Mouse (Mus musculus) 416B (cell line): ENCODE results near the gene C1qtnf3.

ENCODE experiments used
- DNase-seq: peaks from one replicate; pipeline ENCODE4 v3.0.0; 2011; ENCODE audit warnings: low read depth

C1qtnf3 gene

DNA sequence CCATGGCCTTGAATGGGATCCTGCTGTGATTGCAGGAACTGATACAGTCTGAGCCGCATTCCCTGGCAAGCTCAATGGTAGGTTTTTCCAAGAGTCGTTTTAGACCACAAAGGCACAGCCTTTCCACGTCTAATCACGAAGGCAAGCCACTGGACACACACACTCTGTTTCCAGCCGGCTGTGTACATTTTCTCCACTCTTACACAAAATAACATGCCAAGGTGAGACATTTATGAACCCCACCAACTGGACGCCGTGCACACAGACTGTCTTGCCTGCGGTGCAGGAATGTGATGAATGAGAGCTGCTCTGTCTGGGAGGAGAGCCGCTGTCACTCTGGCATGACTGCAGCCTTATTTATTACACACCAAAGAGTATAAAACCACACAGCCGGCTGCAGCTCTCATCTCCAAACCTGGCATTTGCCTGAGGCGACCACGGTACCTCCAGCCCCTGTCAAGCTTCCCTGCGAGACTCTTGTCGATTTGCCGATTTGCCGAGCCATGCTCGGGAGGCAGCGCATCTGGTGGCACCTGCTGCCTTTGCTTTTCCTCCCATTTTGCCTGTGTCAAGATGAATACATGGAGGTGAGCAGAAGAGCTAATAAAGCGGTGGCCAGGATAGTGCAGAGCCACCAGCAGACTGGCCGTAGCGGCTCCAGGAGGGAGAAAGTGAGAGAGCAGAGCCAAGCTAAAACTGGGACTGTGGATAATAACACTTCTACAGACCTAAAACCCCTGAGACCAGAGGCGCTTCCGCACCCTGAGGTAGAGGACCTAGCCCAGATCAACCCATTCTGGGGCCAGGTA lies at the start of gene C1qtnf3:
C1qtnf3 (plus strand) TSS at position 382 of the 809 bp plus-strand sequence.
- DNase-seq = no peak

DNA sequence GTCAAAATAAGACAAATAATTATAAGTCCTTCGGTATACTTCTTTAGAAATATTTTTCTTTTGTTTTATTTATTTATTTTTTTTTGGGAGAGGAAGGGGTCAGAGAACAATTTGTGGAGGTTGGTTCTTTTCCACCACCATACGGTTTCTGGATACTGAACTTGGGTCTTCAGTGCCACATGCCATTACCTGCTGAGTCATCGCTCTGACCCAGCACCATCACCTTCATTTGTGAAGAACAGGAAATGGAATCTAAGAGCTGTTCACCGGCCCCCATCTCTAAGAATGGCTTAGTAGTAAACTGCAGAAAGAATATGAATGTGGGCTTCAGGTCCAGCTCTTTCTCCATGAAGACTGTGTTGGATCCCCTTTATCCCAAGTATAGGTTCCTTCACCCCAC lies 49.8 kb upstream of the C1qtnf3 start:
- DNase-seq = peak; percentile 14

DNA sequence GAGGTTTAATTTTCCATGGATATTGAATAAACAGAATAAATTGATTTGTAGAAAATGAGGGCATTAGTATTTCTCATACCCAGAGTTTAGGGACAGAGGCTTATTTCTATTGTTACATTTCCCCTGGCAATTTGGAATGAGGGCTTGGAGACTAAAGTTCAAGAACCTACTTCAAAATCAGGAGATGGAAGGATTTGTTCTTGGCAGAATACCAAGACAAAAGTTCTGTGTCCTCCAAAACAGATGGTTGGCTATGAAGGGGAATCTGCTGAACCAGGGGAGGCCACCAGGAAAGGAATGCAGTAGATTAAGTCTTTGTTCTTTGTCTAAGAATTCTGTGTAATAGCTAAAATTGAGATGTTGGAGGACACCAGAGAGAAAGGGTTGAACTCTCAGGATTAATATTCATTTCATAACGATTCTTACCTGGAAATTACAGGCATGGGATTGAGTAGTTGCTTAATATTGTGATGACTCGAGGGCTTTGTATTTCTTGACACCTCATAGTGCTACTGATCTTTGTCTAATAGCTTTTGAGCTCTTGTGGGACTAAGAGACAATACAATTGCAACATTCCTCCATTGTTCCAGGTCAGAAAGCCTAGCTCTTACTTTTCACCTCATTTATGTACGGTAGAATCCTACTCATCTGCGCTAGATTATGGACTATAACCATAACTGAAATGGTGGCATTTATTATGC lies 35.4 kb upstream of the C1qtnf3 start:
- DNase-seq = no peak

DNA sequence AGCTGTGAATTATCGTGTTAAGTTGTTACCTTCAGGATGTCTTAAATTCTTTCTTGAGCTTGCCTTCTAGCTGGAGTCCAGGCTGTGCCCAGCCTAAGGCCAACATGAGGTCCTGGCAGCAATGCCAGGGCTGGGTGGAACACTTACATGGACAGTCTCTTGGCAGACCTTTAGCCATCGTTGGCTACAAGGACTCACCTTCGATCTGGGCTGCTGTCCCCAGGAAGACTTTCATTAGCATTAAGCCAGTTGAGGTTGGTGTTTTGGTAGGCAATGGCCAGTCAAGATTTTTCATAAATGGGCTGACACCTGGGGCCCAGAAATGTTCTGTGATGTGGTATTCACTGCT lies 34.8 kb upstream of the C1qtnf3 start:
- no peak for DNase-seq

DNA sequence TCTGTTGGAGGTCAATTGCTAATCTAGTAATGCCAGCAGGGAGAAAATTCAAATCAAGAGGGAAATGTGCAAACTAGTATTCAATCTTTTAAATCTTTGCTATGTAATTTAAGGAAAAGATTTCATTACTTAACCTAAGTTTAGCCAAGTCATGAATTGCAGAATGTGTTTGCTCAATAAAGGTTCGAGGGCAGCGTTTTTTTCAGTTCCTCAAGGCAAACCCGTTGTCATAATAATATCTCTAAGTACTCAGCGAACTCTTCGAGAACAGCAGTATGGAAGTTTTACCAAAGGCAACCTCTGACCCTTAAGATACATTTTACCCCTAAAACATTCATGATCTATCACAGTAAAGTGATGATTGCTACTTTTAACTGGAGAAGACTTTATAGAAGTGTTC lies 31.9 kb upstream of the C1qtnf3 start:
- DNase-seq = peak; percentile 21

DNA sequence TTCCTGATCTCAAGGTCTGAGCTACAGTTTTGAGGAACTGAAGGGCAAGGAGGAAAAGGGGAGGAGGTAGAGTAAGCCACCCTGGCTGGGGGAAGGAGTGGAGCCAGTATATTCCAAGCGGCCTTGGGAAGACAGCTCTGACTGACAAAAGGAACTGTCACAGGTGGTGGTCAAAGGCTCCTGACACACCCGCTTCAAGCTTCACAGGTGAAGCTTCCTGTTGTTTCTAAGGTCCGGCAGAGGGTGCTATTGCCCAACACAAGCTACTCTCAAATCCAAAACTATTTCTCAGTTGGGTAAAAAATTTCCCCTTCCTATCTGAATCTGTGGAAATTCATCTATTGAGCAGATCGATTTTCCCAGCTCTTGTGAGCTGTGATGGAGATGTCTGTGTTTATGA lies 31.1 kb upstream of the C1qtnf3 start:
- peak; percentile 53 for DNase-seq

DNA sequence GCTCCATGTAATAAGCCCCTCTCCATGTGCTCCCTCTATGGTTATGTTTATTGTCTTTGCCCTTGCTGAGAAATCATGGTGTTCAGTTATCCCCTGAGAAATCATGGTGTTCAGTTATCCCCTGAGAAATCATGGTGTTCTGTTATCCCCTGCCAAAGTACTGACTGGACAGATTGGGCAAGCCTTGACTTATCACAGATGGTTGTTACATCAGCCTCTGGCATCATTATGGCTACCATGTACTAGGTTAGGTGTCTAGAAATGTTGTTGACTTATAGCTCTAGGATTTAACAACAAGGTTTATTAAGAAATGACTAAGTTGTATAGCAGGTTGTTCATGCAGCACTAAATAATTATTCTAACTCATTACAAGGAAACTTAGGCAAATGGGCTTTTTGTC lies 30.1 kb upstream of the C1qtnf3 start:
- no peak for DNase-seq

DNA sequence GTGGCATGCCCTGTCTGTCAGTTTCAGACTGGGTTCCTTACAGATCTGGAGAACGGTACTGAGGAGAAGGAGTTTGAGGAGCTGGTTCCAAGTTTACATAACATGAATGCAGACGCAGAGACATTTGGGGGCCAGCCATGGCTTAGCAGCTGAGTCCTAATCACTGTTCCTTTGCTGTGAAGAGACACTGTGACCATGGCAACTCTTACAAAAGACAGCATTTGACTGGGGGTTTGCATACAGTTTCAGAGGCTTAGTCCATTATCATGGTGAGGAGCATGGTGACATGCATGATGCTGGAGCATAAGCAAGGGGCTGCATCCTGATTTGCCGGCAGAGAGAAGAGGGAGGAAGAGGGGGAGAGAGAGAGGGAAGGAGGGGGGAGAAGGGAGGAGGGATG lies 29.6 kb upstream of the C1qtnf3 start:
- DNase-seq = no peak

DNA sequence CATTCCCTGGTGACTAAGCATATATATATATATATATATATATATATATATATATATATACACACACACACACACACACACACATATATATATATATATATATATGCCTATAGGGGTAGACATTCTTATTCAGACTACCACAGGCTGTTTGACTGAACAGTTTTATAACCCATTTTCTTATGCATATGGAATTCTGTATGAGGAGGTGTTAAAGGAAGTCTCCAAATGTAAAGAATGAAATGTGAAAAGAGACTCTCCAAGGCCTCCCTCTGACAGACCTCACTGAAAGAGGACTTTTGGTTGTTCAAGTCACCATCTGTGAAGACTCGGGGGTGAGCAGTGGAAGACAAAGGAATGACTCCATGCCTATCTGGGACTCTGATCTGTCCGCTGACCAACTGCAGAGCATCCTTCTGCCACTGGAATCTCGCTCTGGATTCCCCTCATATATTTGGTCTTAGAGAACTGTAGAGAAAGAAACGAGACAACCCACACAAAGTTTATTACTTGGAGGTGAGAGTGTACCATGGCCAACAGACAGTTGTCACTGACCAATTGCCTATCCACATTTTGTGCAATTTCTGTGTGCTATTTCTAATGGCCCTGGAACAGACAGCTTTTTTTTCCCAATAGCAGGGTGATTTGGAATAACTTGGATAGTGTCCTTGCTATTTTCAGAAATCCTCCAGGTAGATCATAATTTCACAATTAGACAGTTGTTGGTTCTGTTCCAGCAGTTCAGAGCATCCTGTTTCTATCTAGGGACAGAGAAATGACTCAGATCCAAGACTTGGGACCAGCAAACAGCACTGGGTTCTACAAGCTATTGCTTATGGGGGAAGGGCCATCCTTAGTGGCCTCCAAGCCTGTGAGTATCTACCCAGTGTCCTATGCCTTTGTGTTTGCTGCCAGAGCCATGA lies 28.8 kb upstream of the C1qtnf3 start:
- no peak for DNase-seq

DNA sequence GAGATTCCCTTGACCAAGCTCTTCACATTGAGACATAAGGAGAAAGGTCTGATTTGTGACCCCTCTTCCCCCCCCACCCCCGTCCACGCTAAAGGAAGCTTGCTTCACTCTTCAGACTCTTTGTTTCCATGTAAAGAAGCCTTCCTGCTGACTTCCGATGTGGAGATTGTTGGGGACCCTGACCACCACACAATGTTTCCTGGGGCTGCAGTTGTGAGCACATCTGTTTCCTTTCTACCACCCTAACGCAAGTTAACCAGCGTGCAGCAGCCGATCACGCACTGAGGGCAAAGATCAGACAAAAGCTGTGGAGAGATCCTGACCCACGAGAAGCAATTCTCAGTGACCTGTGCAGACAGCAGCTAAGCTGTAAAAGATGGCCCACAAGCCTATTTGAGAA lies 24.8 kb upstream of the C1qtnf3 start:
- DNase-seq = peak; percentile 24

DNA sequence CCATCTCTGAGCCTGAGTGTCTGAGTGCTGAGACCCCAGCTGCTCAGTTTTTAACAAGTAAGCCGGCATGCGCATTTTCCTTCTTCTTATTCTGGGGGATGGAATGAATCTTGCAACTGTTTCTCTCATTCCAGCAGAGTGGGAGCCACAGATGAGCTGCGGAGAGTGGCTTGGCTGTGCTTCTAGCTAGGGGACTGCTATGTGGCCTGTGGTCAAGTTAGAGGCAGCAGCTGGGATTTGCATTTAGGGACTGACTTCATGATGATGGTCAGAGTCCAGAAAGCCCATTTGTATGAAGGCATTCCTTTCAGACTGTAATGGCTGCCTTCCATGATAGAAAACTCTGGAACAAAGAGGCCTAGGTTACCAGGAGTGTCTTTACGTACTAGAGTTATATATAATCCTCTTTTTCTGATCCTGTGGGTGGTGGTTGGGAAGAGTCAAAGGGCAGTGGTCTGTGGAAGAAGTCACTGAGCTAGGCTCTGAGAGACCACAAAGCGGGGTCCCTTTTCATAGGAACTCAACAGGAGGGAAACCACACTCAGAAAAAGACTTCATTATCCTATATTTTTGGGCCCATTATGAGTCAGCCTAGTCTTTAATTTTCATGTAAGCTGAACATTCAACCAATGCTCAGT lies 23.4 kb upstream of the C1qtnf3 start:
- DNase-seq = no peak

DNA sequence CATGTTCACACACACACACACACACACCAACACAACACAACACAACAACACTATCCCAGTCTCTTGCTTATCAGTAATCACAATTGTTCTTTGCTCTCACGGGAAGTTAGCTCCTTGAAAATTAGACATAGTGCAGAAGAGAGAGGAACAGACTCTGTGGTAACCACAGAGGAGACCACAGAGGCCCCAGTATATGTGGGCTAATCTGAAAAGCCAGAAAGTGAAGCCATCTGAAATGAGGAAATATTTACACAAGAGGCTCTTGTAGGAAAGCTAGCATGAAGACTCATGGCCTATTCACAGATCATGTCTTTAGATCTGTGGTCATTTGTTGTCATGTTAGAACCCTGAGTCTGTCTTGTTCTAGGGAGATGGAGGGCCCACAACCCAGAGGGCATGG lies 18.2 kb upstream of the C1qtnf3 start:
- peak; percentile 81 for DNase-seq

DNA sequence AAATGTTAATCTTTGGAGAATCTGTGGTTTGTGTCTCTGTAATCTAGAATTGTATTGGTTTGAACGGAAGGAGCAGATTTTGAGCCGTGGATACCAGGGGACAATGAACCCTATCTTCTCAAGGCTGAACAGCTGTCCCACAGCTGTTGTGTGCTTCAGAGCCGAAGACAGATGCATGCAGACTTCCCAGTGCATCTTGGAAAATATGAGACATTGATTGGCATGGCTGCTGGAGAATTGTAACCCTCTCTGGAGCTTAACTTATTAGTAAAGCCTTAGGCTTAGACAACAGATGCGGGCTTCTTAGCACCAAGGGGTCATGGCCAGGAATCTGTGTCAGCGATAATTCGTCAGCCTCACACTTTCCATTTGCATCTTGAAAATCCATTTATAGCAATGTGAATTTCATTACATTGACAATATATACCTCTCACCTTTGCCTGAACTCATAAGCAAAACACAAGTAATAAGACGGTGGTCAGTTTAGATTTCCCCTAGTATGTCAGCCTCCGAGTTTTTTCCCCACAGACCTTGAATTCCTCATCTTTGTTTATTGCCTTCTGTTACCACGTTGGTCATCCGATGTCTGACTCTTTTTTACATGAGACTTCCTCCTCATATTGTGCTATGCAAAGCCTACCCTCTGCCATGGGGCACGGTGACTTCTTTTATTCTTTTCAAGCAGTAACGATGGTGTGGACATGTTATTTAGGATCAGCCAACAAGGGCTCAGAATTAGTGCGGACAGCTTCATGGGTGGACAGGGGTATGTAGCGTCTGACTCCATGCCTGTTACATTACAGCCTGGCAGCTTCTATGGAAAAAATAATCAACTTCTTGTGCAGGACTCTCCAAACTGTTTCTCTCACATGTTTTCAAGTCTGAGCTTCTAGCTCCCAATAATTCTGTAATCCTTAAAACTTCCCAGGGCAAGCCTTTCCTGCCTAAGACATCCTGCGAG lies 11.7 kb upstream of the C1qtnf3 start:
- DNase-seq = no peak

DNA sequence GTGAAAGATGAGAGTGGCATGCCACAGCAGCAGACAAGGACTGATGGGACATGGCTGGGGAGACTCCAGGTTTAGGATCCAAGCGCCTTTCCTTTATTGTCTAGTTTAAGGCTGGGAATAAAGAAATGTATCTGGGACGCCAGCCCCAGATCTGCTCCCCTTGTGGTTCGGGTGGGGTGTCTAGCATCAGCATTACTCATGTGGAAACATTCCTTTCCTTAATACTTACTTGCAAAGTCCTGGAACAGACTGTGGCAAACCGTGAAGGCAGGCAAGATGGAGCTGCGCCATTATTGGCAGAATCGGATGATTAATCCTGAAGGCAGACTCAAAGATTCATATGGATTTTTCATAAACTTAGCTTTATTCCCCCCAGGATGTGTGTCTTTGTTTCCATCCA lies 10.2 kb upstream of the C1qtnf3 start:
- no peak for DNase-seq

DNA sequence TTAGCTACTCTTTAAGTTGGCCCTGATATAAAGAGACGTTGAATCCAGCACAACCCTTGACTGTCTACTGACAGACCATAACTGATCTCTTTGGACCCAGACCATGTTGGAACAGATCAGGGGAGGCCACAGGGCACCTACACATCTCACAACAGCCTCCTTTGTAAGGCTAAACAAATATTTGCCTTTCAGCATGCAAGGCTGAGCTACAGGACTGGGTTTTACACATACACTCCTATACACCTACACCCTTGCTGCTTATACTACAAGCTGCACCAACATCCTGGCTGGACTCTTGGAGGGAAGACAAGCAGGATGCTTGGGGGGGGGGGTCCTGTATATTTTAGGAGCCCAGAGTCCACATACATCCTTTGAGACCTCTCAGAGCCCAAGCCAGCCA lies 4.3 kb upstream of the C1qtnf3 start:
- no peak for DNase-seq

DNA sequence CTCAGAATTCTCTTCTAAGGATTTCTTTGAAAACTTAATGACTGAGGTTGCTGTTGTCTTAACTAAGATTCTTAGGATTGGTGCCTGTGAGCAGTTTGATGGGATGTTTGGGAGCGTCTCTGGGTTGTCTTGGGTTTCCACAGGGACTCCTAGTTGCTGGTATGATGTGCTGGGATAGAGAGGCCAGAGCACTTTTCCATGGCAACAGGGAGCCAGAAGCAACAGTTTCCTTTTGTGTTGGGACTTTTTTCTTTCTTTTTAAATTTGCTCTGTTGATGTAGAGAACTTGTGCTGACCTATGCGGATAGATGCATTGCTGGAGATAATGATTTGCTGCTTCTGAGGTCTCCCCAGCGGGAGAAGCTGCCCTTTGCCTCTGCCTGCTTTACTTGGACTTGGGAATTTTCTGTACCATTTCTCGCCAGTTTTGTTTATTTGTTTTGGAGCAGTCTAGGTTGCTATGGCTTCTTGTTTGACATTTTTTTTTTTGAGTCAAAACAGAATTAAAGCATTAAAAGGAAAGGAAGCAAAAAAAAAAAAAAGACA lies 701 bp downstream of the C1qtnf3 start:
- no peak for DNase-seq

DNA sequence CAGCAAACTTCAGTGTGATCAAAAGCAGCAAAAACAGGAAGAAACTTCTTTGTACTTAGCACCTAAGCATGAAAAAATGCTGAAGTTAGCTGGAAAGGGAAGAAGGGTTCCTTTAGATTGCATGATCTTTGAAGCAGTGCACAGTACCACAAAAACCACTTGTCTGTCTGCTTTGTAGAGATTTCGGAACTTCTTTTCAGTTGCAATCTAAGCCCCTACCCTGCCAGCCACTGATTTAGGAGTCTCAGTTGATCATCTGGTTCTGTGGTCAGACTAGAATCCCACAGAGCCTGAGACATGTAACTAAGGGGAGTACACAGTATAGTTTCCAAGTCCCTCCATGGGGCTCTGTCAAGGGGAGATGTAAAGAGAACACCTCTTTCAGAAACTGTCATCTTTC lies 1.3 kb downstream of the C1qtnf3 start:
- DNase-seq = peak; percentile 67

- DNase-seq = no peak
Observed at GRCm38 (mm10) chr15:10954381-10955016, 2.4 kb downstream of the C1qtnf3 start.

- no peak for DNase-seq
Observed at GRCm38 (mm10) chr15:10955156-10955555, 3.0 kb downstream of the C1qtnf3 start.

- DNase-seq = no peak
Observed at GRCm38 (mm10) chr15:10956706-10957105, 4.6 kb downstream of the C1qtnf3 start.
